Mouse (Mus musculus) liver, embryonic 16.5 days (tissue): Measurements from ENCODE around the gene Thoc6. TPM values are rescaled to one million over a fixed set of nuclear protein-coding genes. Genes with fewer than 3 reads are reported as not detected.

Source experiments
- ATAC-seq: fragments of 200-750 bp; cut with Nextera tagmentation; 2 replicates; pipeline ENCODE4 v1.8.0; 2017; ENCODE audit warnings: low read depth, mild to moderate bottlenecking, moderate number of reproducible peaks, moderate library complexity
- H3K27ac ChIP-seq: fragments of 300-500 bp; sonication (generic); 2 replicates; pipeline ENCODE4 v1.5.1; 2014; ENCODE audit warnings: mild to moderate bottlenecking, low read length
- H3K27me3 ChIP-seq: fragments of 300-500 bp; sonication (generic); 2 replicates; pipeline ENCODE4 v1.6.1; 2014; ENCODE audit warnings: low read depth, low read length, mixed read lengths; ENCODE audit not compliant: control insufficient read depth, insufficient read depth
- H3K36me3 ChIP-seq: fragments of 300-500 bp; sonication (generic); 2 replicates; pipeline ENCODE4 v1.6.1; 2014; ENCODE audit warnings: mild to moderate bottlenecking; ENCODE audit not compliant: control insufficient read depth, insufficient read depth
- H3K4me1 ChIP-seq: fragments of 300-500 bp; sonication (generic); 2 replicates; pipeline ENCODE4 v1.6.1; 2014; ENCODE audit warnings: low read depth, low read length, mixed read lengths; ENCODE audit not compliant: control insufficient read depth
- H3K4me2 ChIP-seq: fragments of 300-500 bp; sonication (generic); 2 replicates; pipeline ENCODE4 v1.6.1; 2014; ENCODE audit warnings: low read depth, low read length, mixed read lengths
- H3K4me3 ChIP-seq: fragments of 300-500 bp; sonication (generic); 2 replicates; pipeline ENCODE4 v1.5.1; 2014; ENCODE audit warnings: low read depth, mild to moderate bottlenecking, low read length
- H3K9ac ChIP-seq: fragments of 300-500 bp; sonication (generic); 2 replicates; pipeline ENCODE4 v1.6.1; 2014; ENCODE audit warnings: low read depth, low read length
- H3K9me3 ChIP-seq: fragments of 300-500 bp; sonication (generic); replicated peaks from 2 replicates; pipeline ENCODE4 v1.6.1; 2016; ENCODE audit warnings: low read length; ENCODE audit not compliant: control insufficient read depth
- WGBS: fragments of 180-500 bp; shearing (Covaris S2); extraction: QIAGEN DNeasy Blood & Tissue Kit; methylation state at CpG from one replicate; pipeline ENCODE4 v1.1.7; 2014; ENCODE audit not compliant: insufficient replicate concordance; 5-methylcytosine and 5-hydroxymethylcytosine counted together
- polyA plus RNA-seq: library from polyadenylated mRNA; unstranded; fragments of >200 nt; fragmentation: Nextera tagmentation; extraction: Ambion mirVana; gene quantifications from 2 replicates; pipeline ENCODE4 v1.2.1, GENCODE M21; 2015

Thoc6 gene
- polyA plus RNA-seq, 1 experiment from 2014 or later: 19.1 TPM

- H3K4me1 ChIP-seq: no peaks in the 10 kb centered on the region
- WGBS: 25% methylated on average over 2 of the region's 2 CpGs
- no peak for ATAC-seq
These were observed 19.3 kb downstream of the Thoc6 start for GRCm38 (mm10) chr17:23654410-23654809.

GRCm38 (mm10) chr17:23654001-23654400 is 19.7 kb downstream of the Thoc6 start:
- WGBS: 35% methylated on average over 6 of the region's 6 CpGs
- Histone ChIP-seq H3K27me3 (no peaks in the 10 kb centered on the region), H3K4me3 (no peak overlapping the region), H3K9ac (no peak overlapping the region), H3K4me2 (no peak overlapping the region), H3K36me3 (no peaks in the 10 kb centered on the region), H3K27ac (no peak overlapping the region), H3K4me1 (no peaks in the 10 kb centered on the region), H3K9me3 (no peaks in the 10 kb centered on the region)
- ATAC-seq: no peak

More at GRCm38 (mm10) chr17:23654410-23654809, 19.3 kb downstream of the Thoc6 start:
- Histone ChIP-seq H3K9me3 (no peaks in the 10 kb centered on the region), H3K27ac (no peak overlapping the region), H3K9ac (no peak overlapping the region), H3K27me3 (peaks cover 2% of the 10 kb centered on the region), H3K4me2 (no peak overlapping the region), H3K4me3 (no peak overlapping the region), H3K36me3 (no peaks in the 10 kb centered on the region)

GRCm38 (mm10) chr17:23653324-23653723 is 20.4 kb downstream of the Thoc6 start:
- no peaks in the 10 kb centered on the region for H3K36me3 ChIP-seq
- no peaks in the 10 kb centered on the region for H3K4me1 ChIP-seq
- H3K9me3 ChIP-seq: no peaks in the 10 kb centered on the region
- 24% methylated on average over 2 of the region's 2 CpGs for WGBS
- no peak for ATAC-seq
- H3K27me3 ChIP-seq: no peaks in the 10 kb centered on the region
- H3K9ac ChIP-seq: no peak overlapping the region
- H3K4me2 ChIP-seq: no peak overlapping the region
- H3K27ac ChIP-seq: no peak overlapping the region
- H3K4me3 ChIP-seq: no peak overlapping the region

- no peak for ATAC-seq
- WGBS: 49% methylated on average over 6 of the region's 6 CpGs
- no peaks in the 10 kb centered on the region; the same call in 1 of the 2 replicates for H3K27me3 ChIP-seq
These were observed 22.3 kb downstream of the Thoc6 start for GRCm38 (mm10) chr17:23651363-23651762.

GRCm38 (mm10) chr17:23645894-23646293 is 27.8 kb downstream of the Thoc6 start:
- Histone ChIP-seq H3K27ac (no peak overlapping the region), H3K4me3 (no peak overlapping the region), H3K4me1 (no peaks in the 10 kb centered on the region; the same call in 1 of the 2 replicates), H3K9me3 (no peaks in the 10 kb centered on the region), H3K27me3 (peaks cover 25% of the 10 kb centered on the region), H3K4me2 (no peak overlapping the region), H3K9ac (no peak overlapping the region), H3K36me3 (no peaks in the 10 kb centered on the region)
- ATAC-seq: no peak
- 42% methylated on average over 10 of the region's 10 CpGs for WGBS

More at GRCm38 (mm10) chr17:23651363-23651762, 22.3 kb downstream of the Thoc6 start:
- Histone ChIP-seq H3K36me3 (no peaks in the 10 kb centered on the region), H3K9ac (no peak overlapping the region), H3K27ac (no peak overlapping the region), H3K4me2 (no peak overlapping the region), H3K4me1 (no peaks in the 10 kb centered on the region), H3K4me3 (no peak overlapping the region), H3K9me3 (no peaks in the 10 kb centered on the region)

- H3K4me1 ChIP-seq: no peaks in the 10 kb centered on the region; the same call in 1 of the 2 replicates
- H3K27me3 ChIP-seq: peaks cover 25% of the 10 kb centered on the region
- no peak within 1 kb of the TSS for H3K27ac ChIP-seq
- 0 out of 2 replicates have a peak, but pooled peaks have one; percentile 3 for ATAC-seq
- no peak within 1 kb of the TSS for H3K9ac ChIP-seq
- WGBS: 1% methylated on average over 58 of the region's 58 CpGs
- H3K4me2 ChIP-seq: peak within 1 kb of the TSS; percentile 51
- H3K9me3 ChIP-seq: no peaks in the 10 kb centered on the region
- peak within 1 kb of the TSS; percentile 47 for H3K4me3 ChIP-seq
- H3K36me3 ChIP-seq: no peaks in the 10 kb centered on the region
These were observed 28.8 kb downstream of the Thoc6 start, which contains the start of gene Mmp25 for GRCm38 (mm10) chr17:23644613-23645495. TSS of gene Mmp25 (minus strand) at chr17:23645277.

- ATAC-seq: no peak
- no peak overlapping the region for H3K9ac ChIP-seq
These were observed 42.4 kb downstream of the Thoc6 start for GRCm38 (mm10) chr17:23631241-23631640.

GRCm38 (mm10) chr17:23630195-23631020 is 43.3 kb downstream of the Thoc6 start:
- 0 out of 2 replicates have a peak, but pooled peaks cover 3% of the 10 kb centered on the region for H3K27me3 ChIP-seq
- 11% methylated on average over 22 of the region's 22 CpGs for WGBS
- H3K27ac ChIP-seq: no peak overlapping the region
- peak; percentile 50; the same call in 1 of the 2 replicates for ATAC-seq
- H3K4me2 ChIP-seq: peak overlapping the region; percentile 18; the same call in 1 of the 2 replicates
- no peaks in the 10 kb centered on the region for H3K9me3 ChIP-seq
- H3K4me3 ChIP-seq: no peak overlapping the region
- no peak overlapping the region for H3K9ac ChIP-seq
- no peaks in the 10 kb centered on the region for H3K4me1 ChIP-seq
- no peaks in the 10 kb centered on the region for H3K36me3 ChIP-seq

More at GRCm38 (mm10) chr17:23631241-23631640, 42.4 kb downstream of the Thoc6 start:
- H3K4me3 ChIP-seq: no peak overlapping the region
- H3K27me3 ChIP-seq: 0 out of 2 replicates have a peak, but pooled peaks cover 3% of the 10 kb centered on the region
- no peak overlapping the region for H3K4me2 ChIP-seq
- no peaks in the 10 kb centered on the region for H3K9me3 ChIP-seq
- no peaks in the 10 kb centered on the region for H3K4me1 ChIP-seq
- no peaks in the 10 kb centered on the region for H3K36me3 ChIP-seq
- 58% methylated on average over 8 of the region's 8 CpGs for WGBS
- no peak overlapping the region for H3K27ac ChIP-seq
